Mouse (Mus musculus) MEL-GATA-1-ER (cell line): ENCODE results near the gene Iqgap2.

Source experiments
- DNase-seq: peaks from one replicate; pipeline ENCODE4 v3.0.0-alpha.2; 2012; ENCODE audit warnings: low read depth; ENCODE audit errors: extremely low read depth

Gene Iqgap2

GRCm38 (mm10) chr13:95891491-95891925 lies at the start of gene Iqgap2:
Gene Iqgap2, minus strand, starts transcription at chr13:95891922.
- DNase-seq, result no peak

GRCm38 (mm10) chr13:95940811-95941210 lies 49.1 kb upstream of the Iqgap2 start:
- DNase-seq, result no peak

- no peak for DNase-seq
Observed at GRCm38 (mm10) chr13:95924201-95924621, 32.5 kb upstream of the Iqgap2 start.

- no peak for DNase-seq
Observed at GRCm38 (mm10) chr13:95922626-95923025, 30.9 kb upstream of the Iqgap2 start.

- DNase-seq, result no peak
Observed at GRCm38 (mm10) chr13:95918624-95919284, 27.0 kb upstream of the Iqgap2 start.

- DNase-seq, result no peak
Observed at GRCm38 (mm10) chr13:95913046-95913406, 21.3 kb upstream of the Iqgap2 start.

GRCm38 (mm10) chr13:95912157-95913045 lies 20.7 kb upstream of the Iqgap2 start:
- no peak for DNase-seq

- no peak for DNase-seq
Observed at GRCm38 (mm10) chr13:95910270-95910669, 18.5 kb upstream of the Iqgap2 start.

GRCm38 (mm10) chr13:95909244-95909643 lies 17.5 kb upstream of the Iqgap2 start:
- DNase-seq, result no peak

GRCm38 (mm10) chr13:95902696-95903095 lies 11.0 kb upstream of the Iqgap2 start:
- no peak for DNase-seq

GRCm38 (mm10) chr13:95899885-95900650 lies 8.3 kb upstream of the Iqgap2 start:
- no peak for DNase-seq

- no peak for DNase-seq
Observed at GRCm38 (mm10) chr13:95896501-95896900, 4.8 kb upstream of the Iqgap2 start.

- DNase-seq, result no peak
Observed at GRCm38 (mm10) chr13:95893166-95893565, 1.4 kb upstream of the Iqgap2 start.

GRCm38 (mm10) chr13:95892611-95893145 lies 956 bp upstream of the Iqgap2 start:
- no peak for DNase-seq

- DNase-seq, result no peak
Observed at GRCm38 (mm10) chr13:95891926-95892610, 346 bp upstream of the Iqgap2 start.

- DNase-seq, result no peak
Observed at GRCm38 (mm10) chr13:95890851-95891471, 761 bp downstream of the Iqgap2 start.

- DNase-seq, result no peak
Observed at GRCm38 (mm10) chr13:95889981-95890545, 1.7 kb downstream of the Iqgap2 start.

- no peak for DNase-seq
Observed at GRCm38 (mm10) chr13:95889366-95889765, 2.4 kb downstream of the Iqgap2 start.

GRCm38 (mm10) chr13:95888621-95889020 lies 3.1 kb downstream of the Iqgap2 start:
- DNase-seq, result no peak

GRCm38 (mm10) chr13:95888170-95888569 lies 3.6 kb downstream of the Iqgap2 start:
- no peak for DNase-seq
